Mouse (Mus musculus) lung, postnatal 0 days (tissue): Measurements from ENCODE around the gene Ptpn11. TPM values are rescaled to one million over a fixed set of nuclear protein-coding genes. Genes with fewer than 3 reads are reported as not detected.

Source experiments
- ATAC-seq: fragments of 200-750 bp; cut with Nextera tagmentation; 2 replicates; pipeline ENCODE4 v1.8.0; 2017; ENCODE audit warnings: moderate library complexity
- DNase-seq: peaks from one replicate; pipeline ENCODE4 v3.0.0-alpha.2; 2016; ENCODE audit warnings: low spot score
- H3K27ac ChIP-seq: fragments of 300-500 bp; sonication (generic); 2 replicates; pipeline ENCODE4 v1.5.1; 2014; ENCODE audit warnings: antibody characterized with exemption, mild to moderate bottlenecking, low read length, mixed read lengths
- H3K27me3 ChIP-seq: fragments of 300-500 bp; sonication (generic); replicated peaks from 2 replicates; pipeline ENCODE4 v1.6.1; 2014; ENCODE audit warnings: low read length, mixed read lengths; ENCODE audit not compliant: insufficient read depth
- H3K36me3 ChIP-seq: fragments of 300-500 bp; sonication (generic); 2 replicates; pipeline ENCODE4 v1.6.1; 2014; ENCODE audit warnings: low read length, mixed read lengths; ENCODE audit not compliant: insufficient read depth
- H3K4me1 ChIP-seq: fragments of 300-500 bp; sonication (generic); 2 replicates; pipeline ENCODE4 v1.6.1; 2014; ENCODE audit warnings: antibody characterized with exemption, low read depth, low read length, mixed read lengths; ENCODE audit not compliant: insufficient read depth
- H3K4me2 ChIP-seq: fragments of 300-500 bp; sonication (generic); replicated peaks from 2 replicates; pipeline ENCODE4 v1.6.1; 2014; ENCODE audit warnings: low read depth, mild to moderate bottlenecking, low read length, moderate library complexity, mixed read lengths
- H3K4me3 ChIP-seq: fragments of 300-500 bp; sonication (generic); 2 replicates; pipeline ENCODE4 v1.5.1; 2014; ENCODE audit warnings: low read depth, low read length
- H3K9ac ChIP-seq: fragments of 300-500 bp; sonication (generic); replicated peaks from 2 replicates; pipeline ENCODE4 v1.6.1; 2014; ENCODE audit warnings: low read depth, mild to moderate bottlenecking
- H3K9me3 ChIP-seq: fragments of 300-500 bp; sonication (generic); 2 replicates; pipeline ENCODE4 v1.6.1; 2016; ENCODE audit warnings: low read length, mixed read lengths
- CTCF ChIP-seq: IDR thresholded peaks from 2 replicates; pipeline ENCODE4 v1.5.1; 2016; ENCODE audit warnings: antibody characterized with exemption, mild to moderate bottlenecking
- EP300 ChIP-seq: IDR thresholded peaks from 2 replicates; pipeline ENCODE4 v1.6.1; 2016; ENCODE audit warnings: antibody characterized with exemption, mild to moderate bottlenecking, control low read depth
- WGBS: fragments of 180-500 bp; shearing (Covaris S2); extraction: QIAGEN DNeasy Blood & Tissue Kit; methylation state at CpG from one replicate; pipeline ENCODE4 v1.1.7; 2014; 5-methylcytosine and 5-hydroxymethylcytosine counted together
- polyA plus RNA-seq: library from polyadenylated mRNA; unstranded; fragments of >200 nt; fragmentation: Nextera tagmentation; extraction: Ambion mirVana; gene quantifications from 2 replicates; pipeline ENCODE4 v1.2.1, GENCODE M21; 2015

Gene Ptpn11
- polyA plus RNA-seq, 1 experiment from 2014 or later, result 19.7 TPM

GRCm38 (mm10) chr5:121189182-121189581 lies 2.0 kb downstream of the Ptpn11 start:
- WGBS, result 53% methylated on average over 9 of the region's 9 CpGs
- Histone ChIP-seq H3K27ac (no peak overlapping the region), H3K4me2 (no peak overlapping the region; the same call in 1 of the 2 replicates), H3K4me3 (no peak overlapping the region), H3K27me3 (no peaks in the 10 kb centered on the region), H3K9ac (no peak overlapping the region), H3K9me3 (no peaks in the 10 kb centered on the region), H3K4me1 (peaks cover 8% of the 10 kb centered on the region; the same call in 1 of the 2 replicates), H3K36me3 (no peaks in the 10 kb centered on the region)
- DNase-seq (peak; percentile 37), ATAC-seq (no peak)
- TF ChIP-seq EP300 (no peak), CTCF (no peak)

DNA sequence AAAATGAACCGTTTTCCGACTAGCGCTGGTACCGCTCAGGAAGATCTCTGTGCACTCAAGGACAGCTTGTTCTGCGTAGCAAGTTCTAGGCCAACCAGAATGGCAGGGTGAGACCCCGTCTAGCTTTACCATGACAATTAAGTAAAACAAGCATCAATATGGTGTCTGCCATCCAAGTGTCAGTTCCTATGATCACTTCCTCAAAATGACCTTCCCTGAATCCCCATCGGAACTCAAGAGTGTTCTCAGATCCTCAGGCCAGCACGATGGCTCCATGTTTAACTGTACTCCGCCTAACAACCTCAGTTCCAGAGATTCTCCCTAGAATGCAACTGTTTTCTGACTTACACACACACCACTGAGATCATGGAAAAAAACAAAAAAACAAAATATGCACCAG lies 2.9 kb downstream of the Ptpn11 start:
- TF ChIP-seq CTCF (no peak), EP300 (no peak)
- H3K27me3 ChIP-seq, result no peaks in the 10 kb centered on the region
- peaks cover 8% of the 10 kb centered on the region; the same call in 1 of the 2 replicates for H3K4me1 ChIP-seq
- no peaks in the 10 kb centered on the region for H3K9me3 ChIP-seq
- no peak overlapping the region for H3K4me3 ChIP-seq
- H3K4me2 ChIP-seq, result no peak overlapping the region
- H3K36me3 ChIP-seq, result no peaks in the 10 kb centered on the region
- WGBS, result 84% methylated on average over 9 of the region's 9 CpGs
- DNase-seq (no peak), ATAC-seq (no peak)
- no peak overlapping the region for H3K27ac ChIP-seq
- H3K9ac ChIP-seq, result no peak overlapping the region

GRCm38 (mm10) chr5:121187580-121188001 lies 3.6 kb downstream of the Ptpn11 start:
- no peak overlapping the region for H3K4me2 ChIP-seq
- no peak overlapping the region for H3K27ac ChIP-seq
- H3K27me3 ChIP-seq, result no peaks in the 10 kb centered on the region
- no peak for ATAC-seq
- no peaks in the 10 kb centered on the region for H3K36me3 ChIP-seq
- no peaks in the 10 kb centered on the region for H3K9me3 ChIP-seq
- TF ChIP-seq EP300, result no peak
- TF ChIP-seq CTCF, result peak; percentile 6; the same call in 1 of the 2 replicates
- H3K9ac ChIP-seq, result no peak overlapping the region
- no peak for DNase-seq
- WGBS, result 83% methylated on average over 8 of the region's 8 CpGs
- H3K4me3 ChIP-seq, result no peak overlapping the region
- H3K4me1 ChIP-seq, result peaks cover 8% of the 10 kb centered on the region; the same call in 1 of the 2 replicates

- H3K4me2 ChIP-seq, result no peak overlapping the region
- no peak overlapping the region for H3K9ac ChIP-seq
- no peak overlapping the region for H3K27ac ChIP-seq
- 35% methylated on average over 11 of the region's 11 CpGs for WGBS
- no peaks in the 10 kb centered on the region for H3K9me3 ChIP-seq
- H3K4me3 ChIP-seq, result no peak overlapping the region
- no peaks in the 10 kb centered on the region for H3K36me3 ChIP-seq
- DNase-seq, result peak; percentile 46
- no peaks in the 10 kb centered on the region for H3K27me3 ChIP-seq
- TF ChIP-seq EP300 (no peak), CTCF (no peak)
- H3K4me1 ChIP-seq, result peaks cover 5% of the 10 kb centered on the region; the same call in 1 of the 2 replicates
- peak; percentile 39 for ATAC-seq
Measured at GRCm38 (mm10) chr5:121184945-121185551, 6.1 kb downstream of the Ptpn11 start.

DNA sequence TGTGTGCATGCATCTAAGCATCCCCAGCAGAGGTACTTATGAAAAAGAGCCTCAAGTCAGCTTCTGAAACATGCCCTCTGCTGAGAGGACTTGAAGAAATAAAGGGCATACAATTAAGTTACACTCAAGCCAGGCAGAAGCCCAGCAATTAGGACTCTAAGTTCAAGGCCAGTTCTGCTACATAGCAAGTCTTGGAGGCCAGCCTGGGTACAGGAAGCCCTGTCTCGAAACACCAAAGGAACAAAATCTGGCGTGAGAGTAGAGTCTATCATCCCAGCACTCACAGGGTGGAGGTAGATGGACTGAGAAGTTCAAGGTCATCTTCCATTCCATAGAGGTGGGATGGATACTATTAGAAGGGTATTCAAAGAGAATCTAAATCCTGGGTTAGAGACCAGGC lies 6.8 kb downstream of the Ptpn11 start:
- Histone ChIP-seq H3K4me1 (peaks cover 5% of the 10 kb centered on the region; the same call in 1 of the 2 replicates), H3K27ac (no peak overlapping the region), H3K9ac (no peak overlapping the region), H3K36me3 (no peaks in the 10 kb centered on the region), H3K27me3 (no peaks in the 10 kb centered on the region), H3K4me2 (no peak overlapping the region), H3K9me3 (no peaks in the 10 kb centered on the region), H3K4me3 (no peak overlapping the region)
- TF ChIP-seq EP300 (no peak), CTCF (no peak)
- 75% methylated on average over 2 of the region's 2 CpGs for WGBS
- no peak for DNase-seq
- no peak for ATAC-seq

GRCm38 (mm10) chr5:121183269-121183668 lies 7.9 kb downstream of the Ptpn11 start:
- WGBS, result 90% methylated on average over 9 of the region's 9 CpGs
- H3K4me2 ChIP-seq, result no peak overlapping the region
- H3K9ac ChIP-seq, result no peak overlapping the region
- no peak for ATAC-seq
- TF ChIP-seq EP300 (no peak), CTCF (no peak)
- H3K36me3 ChIP-seq, result no peaks in the 10 kb centered on the region
- H3K9me3 ChIP-seq, result no peaks in the 10 kb centered on the region
- no peaks in the 10 kb centered on the region for H3K27me3 ChIP-seq
- H3K4me3 ChIP-seq, result no peak overlapping the region
- H3K4me1 ChIP-seq, result no peaks in the 10 kb centered on the region; the same call in 1 of the 2 replicates
- no peak overlapping the region for H3K27ac ChIP-seq
- DNase-seq, result no peak
